Mouse (Mus musculus) small intestine, adult 2 months (tissue): ENCODE results near the gene Lrch1. TPM values are rescaled to one million over a fixed set of nuclear protein-coding genes. Genes with fewer than 3 reads are reported as not detected.

ENCODE experiments used
- H3K27ac ChIP-seq: fragments of 200-500 bp; 2 replicates; pipeline ENCODE4 v1.5.1; 2012; ENCODE audit warnings: low read depth, low read length, control low read depth, inconsistent platforms; ENCODE audit not compliant: insufficient read depth
- H3K27me3 ChIP-seq: fragments of 200-500 bp; 2 replicates; pipeline ENCODE4 v1.6.1; 2012; ENCODE audit warnings: mild to moderate bottlenecking, moderate library complexity, low read length, inconsistent platforms; ENCODE audit not compliant: control insufficient read depth, insufficient read depth
- H3K36me3 ChIP-seq: fragments of 200-500 bp; 2 replicates; pipeline ENCODE4 v1.6.1; 2012; ENCODE audit warnings: mild to moderate bottlenecking, low read length, control low read depth, inconsistent platforms; ENCODE audit not compliant: control insufficient read depth, insufficient read depth
- H3K4me1 ChIP-seq: fragments of 200-500 bp; 2 replicates; pipeline ENCODE4 v1.6.1; 2012; ENCODE audit warnings: low read length, inconsistent platforms, mixed read lengths; ENCODE audit not compliant: control insufficient read depth, insufficient read depth, insufficient read length
- H3K4me3 ChIP-seq: fragments of 200-500 bp; 2 replicates; pipeline ENCODE4 v1.5.1; 2012; ENCODE audit warnings: low read depth, mild to moderate bottlenecking, control low read depth, inconsistent platforms, low read length, moderate library complexity
- CTCF ChIP-seq: fragments of 200-500 bp; IDR thresholded peaks from 2 replicates; pipeline ENCODE4 v1.5.1; 2012; ENCODE audit warnings: low read depth, mild to moderate bottlenecking, control low read depth, inconsistent platforms, low read length, moderate library complexity, mixed read lengths; ENCODE audit not compliant: insufficient replicate concordance, insufficient read length; ENCODE audit errors: extremely low read depth
- POLR2A ChIP-seq: fragments of 200-500 bp; IDR thresholded peaks from 2 replicates; pipeline ENCODE4 v1.6.1; 2012; ENCODE audit warnings: low read depth, mild to moderate bottlenecking, control low read depth, inconsistent platforms, low read length, moderate library complexity
- WGBS: fragments of 180-500 bp; shearing (Covaris S2); methylation state at CpG from one replicate; pipeline ENCODE4 v1.1.7; 2018; 5-methylcytosine and 5-hydroxymethylcytosine counted together
- polyA plus RNA-seq: library from polyadenylated mRNA; depleted of rRNA; stranded (reverse); fragments of >200 nt; gene quantifications from 2 replicates; pipeline ENCODE4 v1.2.3, GENCODE M21; 2012

Lrch1 gene
- polyA plus RNA-seq, 1 experiment = 6.1 TPM

DNA sequence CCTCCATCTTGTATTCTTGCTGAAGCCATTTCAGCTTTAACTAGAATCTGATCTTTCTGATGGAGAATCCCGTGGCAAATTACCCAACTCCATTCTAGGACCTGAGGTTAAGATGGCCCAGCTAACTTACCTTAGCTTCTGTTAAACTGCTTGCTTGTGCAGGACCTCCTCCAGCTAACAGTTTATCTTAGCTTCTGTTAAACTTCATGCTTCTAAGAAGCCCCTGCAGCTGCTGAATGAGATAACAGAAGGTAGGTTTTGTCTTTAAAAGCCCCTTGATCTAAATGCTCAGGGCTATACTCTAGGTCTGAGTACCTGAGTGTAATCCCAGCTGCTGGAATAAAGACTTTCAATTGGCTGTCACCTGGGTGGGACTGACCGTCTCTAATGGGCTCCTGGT lies 17.9 kb downstream of the Lrch1 start:
- Histone ChIP-seq H3K4me1 (no peaks in the 10 kb centered on the region; the same call in 1 of the 2 replicates), H3K27ac (no peak overlapping the region), H3K4me3 (no peak overlapping the region), H3K36me3 (0 out of 2 replicates have a peak, but pooled peaks cover 1% of the 10 kb centered on the region), H3K27me3 (no peaks in the 10 kb centered on the region)
- WGBS = 85% methylated on average over 2 of the region's 2 CpGs
- TF ChIP-seq POLR2A (no peak), CTCF (no peak)

DNA sequence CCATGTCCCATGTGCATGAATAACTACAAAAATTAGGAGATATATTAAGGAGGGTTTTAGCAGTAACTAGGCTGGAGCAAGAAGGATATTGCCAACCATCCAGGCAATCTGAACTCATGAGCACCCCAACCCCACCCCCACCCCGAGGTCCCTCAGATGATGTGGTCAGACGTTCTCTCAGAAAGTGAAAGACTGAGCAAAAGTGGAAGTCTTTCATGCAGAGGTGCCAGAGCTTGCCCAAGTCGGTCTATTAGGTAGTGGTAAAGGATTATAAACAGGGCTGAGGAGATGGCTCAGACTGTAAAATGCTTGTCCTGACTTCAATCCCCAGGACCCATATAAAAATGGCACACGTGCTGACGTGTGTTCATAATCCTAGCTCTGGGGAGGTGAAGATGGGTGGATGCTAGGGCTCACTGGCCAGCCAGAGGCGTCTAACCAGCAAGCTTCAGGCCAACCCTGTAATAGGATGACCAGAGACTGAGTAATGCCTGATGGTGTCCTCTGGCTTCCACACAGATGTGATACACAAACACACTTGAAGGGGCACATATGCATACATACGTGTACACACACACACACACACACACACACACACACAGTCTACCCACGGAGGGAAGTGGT lies 18.8 kb downstream of the Lrch1 start:
- H3K4me3 ChIP-seq = no peak overlapping the region
- H3K27ac ChIP-seq = no peak overlapping the region
- WGBS = 84% methylated on average over 8 of the region's 8 CpGs
- H3K36me3 ChIP-seq = 0 out of 2 replicates have a peak, but pooled peaks cover 1% of the 10 kb centered on the region
- TF ChIP-seq POLR2A (no peak), CTCF (no peak)
- peaks cover 2% of the 10 kb centered on the region; the same call in 1 of the 2 replicates for H3K4me1 ChIP-seq
- H3K27me3 ChIP-seq = no peaks in the 10 kb centered on the region

DNA sequence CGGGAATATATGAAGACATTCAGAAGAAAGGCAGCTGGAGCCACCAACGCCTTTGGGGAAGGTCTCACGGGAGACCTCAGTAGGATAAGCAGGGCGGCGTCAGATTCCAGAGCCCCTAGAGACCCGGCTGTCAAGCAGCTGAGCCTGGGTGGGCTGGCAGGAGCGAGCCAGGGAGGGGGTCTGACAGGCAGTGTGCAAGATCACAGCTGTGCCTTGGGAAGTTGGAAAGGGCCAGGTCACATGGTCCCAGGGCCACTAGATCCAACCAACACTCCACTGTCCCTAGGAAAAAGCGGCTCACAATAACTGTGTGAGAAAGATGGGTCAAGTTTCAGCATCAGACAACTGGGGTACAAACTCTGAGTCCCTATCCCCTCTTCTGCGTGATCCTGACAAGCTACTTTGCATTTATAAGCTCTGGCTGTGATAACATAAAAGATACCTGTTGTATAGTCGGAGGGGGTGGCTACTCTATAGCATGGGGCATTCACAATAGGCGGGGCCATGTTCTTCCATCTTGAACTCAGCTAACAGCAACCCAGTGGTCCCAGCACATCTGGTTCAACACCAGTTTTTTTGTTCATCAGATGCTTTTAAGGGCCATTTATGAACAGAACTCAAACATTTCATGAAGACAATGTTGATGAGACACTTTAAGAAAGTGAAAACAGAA lies 20.6 kb downstream of the Lrch1 start:
- 80% methylated on average over 11 of the region's 11 CpGs for WGBS
- TF ChIP-seq POLR2A = no peak
- no peak for TF ChIP-seq CTCF

DNA sequence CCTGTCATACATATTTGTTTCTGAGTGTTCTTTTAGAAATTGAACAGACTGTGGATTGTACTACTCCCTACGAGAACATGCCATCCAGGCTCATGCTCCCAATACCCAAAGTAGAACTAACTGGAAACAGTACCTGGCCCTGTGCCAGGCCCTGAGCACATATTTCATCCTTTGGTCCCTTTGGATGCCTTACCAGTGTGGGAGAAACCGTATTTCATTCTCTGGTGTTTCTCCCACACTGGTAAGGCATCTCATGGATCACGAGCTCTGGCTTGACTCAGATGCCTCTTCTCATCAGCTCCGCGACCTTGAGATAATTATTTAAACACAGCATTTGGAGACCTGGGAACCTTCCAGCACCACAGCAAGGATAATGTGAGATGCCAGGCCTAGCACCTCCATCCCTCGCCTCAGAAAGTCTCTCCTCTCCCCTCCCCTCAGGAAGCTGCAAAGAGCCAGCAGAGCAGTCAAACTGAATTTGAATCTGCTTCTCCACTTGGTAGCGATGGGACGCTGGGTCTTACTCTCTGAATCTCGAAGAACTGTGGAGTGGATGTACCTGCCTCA lies 21.6 kb downstream of the Lrch1 start:
- Histone ChIP-seq H3K27me3 (no peaks in the 10 kb centered on the region), H3K27ac (no peak overlapping the region), H3K4me1 (peaks cover 7% of the 10 kb centered on the region), H3K36me3 (no peaks in the 10 kb centered on the region), H3K4me3 (no peak overlapping the region)
- no peak for TF ChIP-seq POLR2A
- TF ChIP-seq CTCF = no peak
- 85% methylated on average over 9 of the region's 9 CpGs for WGBS

More for the DNA sequence above, 20.6 kb downstream of the Lrch1 start:
- H3K27me3 ChIP-seq = no peaks in the 10 kb centered on the region
- no peak overlapping the region for H3K27ac ChIP-seq
- no peak overlapping the region for H3K4me3 ChIP-seq
- H3K4me1 ChIP-seq = peaks cover 6% of the 10 kb centered on the region
- no peaks in the 10 kb centered on the region for H3K36me3 ChIP-seq

DNA sequence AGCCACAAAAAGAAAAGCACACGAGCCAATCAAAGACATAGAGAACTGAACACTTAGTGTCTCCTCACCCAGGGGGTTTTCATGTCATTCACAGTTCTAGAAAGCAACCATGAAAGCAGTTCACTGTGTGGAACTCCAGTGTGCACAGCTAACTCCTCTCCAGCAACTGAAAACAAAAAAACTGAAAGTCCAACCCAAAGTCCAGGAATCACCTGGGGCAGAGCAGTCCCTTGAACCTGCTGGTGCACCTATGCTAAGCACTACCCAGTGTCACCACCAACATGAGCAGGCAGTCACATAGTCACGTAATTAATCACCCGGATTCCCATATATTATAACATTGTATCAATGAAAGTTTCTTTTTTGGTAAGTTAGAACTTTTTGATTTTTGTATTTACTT lies 23.2 kb downstream of the Lrch1 start:
- Histone ChIP-seq H3K27me3 (no peaks in the 10 kb centered on the region), H3K27ac (no peak overlapping the region), H3K36me3 (no peaks in the 10 kb centered on the region), H3K4me1 (peaks cover 7% of the 10 kb centered on the region), H3K4me3 (no peak overlapping the region)
- 66% methylated on average over 3 of the region's 3 CpGs for WGBS
- TF ChIP-seq CTCF = no peak
- no peak for TF ChIP-seq POLR2A

DNA sequence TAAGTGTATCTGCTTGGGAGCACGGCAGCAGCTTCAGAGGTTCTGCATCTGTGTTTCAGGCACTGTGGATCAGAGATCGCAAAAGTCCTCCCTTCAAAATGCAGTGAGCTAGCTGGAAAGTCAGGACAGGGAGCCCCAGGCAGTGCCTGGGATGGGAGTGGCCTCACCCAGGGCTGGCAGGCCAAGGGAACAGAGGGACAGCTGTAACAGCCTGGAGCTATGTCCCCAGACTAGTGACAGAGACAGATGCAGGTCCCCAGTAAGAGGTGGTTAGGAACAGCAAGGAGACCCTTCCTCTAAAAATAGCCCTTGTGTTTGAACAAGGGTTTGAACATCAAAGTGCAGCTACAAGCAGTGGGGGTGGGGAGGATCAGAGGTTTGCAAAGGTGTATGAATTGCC lies 23.6 kb downstream of the Lrch1 start:
- Histone ChIP-seq H3K27me3 (no peaks in the 10 kb centered on the region), H3K36me3 (no peaks in the 10 kb centered on the region), H3K27ac (no peak overlapping the region), H3K4me1 (peaks cover 7% of the 10 kb centered on the region), H3K4me3 (no peak overlapping the region)
- TF ChIP-seq POLR2A (no peak), CTCF (no peak)
- whole genome bisulfite sequencing = 38% methylated on average over 2 of the region's 2 CpGs

DNA sequence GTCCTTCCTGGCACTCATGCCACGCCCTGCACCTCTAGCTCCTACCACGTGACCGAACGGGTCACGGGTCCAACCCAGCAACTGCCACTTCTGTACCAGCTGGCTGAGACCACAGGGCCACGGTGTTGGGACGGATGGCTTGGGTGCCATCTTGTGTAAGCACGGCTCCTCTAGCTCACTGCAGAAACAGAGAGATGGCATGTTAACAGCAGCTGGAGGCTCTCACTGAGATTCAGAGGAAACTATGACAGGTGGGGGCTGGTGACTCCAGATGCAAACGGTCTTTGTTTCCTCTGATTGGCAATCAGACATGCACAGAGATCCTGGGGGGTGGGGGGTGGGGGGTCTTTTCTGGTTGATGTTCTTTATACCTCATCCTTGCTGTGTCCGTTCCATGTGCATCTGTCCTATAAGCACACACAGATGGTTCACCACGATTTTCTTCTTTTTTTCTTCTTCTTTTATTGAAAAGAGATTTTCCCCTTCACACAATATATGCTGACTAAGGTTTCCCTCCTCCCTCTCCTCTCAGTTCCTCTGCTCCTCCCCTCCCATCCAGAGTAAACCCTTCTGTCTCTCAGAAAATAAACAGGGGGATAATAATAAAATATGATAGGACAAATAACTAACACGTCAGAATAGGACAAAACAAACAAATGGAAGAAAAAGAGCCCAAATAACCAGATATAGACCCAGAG lies 25.5 kb downstream of the Lrch1 start:
- Histone ChIP-seq H3K36me3 (no peaks in the 10 kb centered on the region), H3K27me3 (no peaks in the 10 kb centered on the region), H3K4me3 (no peak overlapping the region), H3K27ac (no peak overlapping the region), H3K4me1 (peaks cover 22% of the 10 kb centered on the region)
- 39% methylated on average over 12 of the region's 12 CpGs for WGBS
- TF ChIP-seq POLR2A (no peak), CTCF (0 out of 2 replicates have a peak, but pooled peaks have one; percentile 7)
